Mouse (Mus musculus) spleen, embryonic (tissue): ENCODE data around the gene Rpn2.

Experiments
- CTCF ChIA-PET: fragments of 350-600 bp; sonication (Branson Sonifier 250); formaldehyde crosslinking; loops from one replicate; lab custom pipeline; 2022; lab: Charles Lee

Rpn2 gene

DNA sequence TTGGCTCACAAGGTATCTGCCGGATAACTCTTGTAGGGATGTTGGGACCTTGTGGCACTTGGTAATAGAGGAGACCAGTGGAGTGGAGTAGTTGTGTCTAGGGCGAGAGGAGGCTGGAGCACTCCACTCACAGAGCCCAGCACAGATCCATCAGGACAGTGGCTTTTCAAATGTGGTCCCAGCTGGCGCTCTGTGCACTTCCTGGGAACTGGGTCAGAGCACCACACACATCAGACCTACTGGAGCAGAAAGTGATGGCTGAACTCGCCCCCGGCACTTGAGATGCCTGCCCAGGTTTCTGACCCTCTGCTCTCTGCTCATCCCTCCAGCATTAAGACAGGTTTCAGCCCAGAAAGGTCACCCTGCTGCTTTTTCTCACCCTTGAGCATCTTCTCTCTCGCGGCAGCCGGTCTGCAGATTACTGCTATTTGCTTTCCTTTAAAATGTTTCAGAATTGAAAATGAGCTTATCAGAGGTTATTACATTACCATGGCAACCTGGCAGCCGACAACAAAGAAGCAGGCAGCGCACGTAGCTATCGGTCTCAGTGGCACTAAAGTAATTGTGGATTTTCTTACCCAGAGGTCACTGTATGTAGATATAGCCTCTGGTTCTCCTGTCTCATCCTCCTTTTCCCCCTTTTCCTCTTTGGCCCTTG, 70.4 kb downstream of the Rpn2 start:
- CTCF ChIA-PET = no interaction called here

DNA sequence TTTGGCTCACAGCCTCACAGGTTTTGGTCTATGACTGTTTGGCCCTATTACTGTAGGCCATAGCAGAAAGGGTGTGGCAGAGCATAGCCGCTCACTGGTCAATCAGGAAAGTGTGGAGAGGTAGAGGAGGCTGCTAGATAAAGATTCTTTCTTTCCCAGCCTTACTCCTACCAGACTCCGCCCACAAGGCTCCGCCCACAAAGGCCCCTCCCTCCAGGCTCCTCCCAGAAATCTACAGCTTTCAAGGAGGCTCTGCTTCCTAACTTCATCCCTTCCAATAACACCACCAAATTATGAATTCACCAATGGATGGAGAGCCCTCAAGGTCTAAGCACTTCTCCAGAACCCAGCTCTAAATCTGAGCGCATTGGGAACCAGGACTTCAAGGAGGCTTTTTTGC, 74.4 kb downstream of the Rpn2 start:
- CTCF ChIA-PET = no interaction called here

GRCm38 (mm10) chr2:157354106-157354505, 75.3 kb downstream of the Rpn2 start:
- CTCF ChIA-PET = no interaction called here

- CTCF ChIA-PET = no interaction called here
Observed at GRCm38 (mm10) chr2:157360028-157360427, 81.2 kb downstream of the Rpn2 start.

DNA sequence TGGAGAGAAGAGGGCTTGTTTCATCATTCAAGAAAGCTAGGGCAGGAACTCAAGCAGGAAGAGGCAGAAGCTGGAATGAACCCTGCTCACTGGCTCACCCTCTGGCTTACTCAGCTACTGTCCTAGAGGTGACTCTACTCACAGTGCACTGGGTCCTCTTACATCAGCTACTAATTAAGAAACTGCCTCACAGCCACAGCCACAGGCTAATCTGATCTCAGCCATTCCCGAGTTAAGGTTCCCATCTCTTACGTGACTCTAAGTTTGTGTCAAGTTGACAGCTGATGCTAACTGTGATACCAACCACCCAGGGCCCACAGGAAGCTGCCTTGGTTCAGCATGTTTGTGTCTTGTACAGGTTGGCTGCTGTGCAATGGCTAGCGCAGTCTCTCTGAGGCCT, 84.2 kb downstream of the Rpn2 start:
- CTCF ChIA-PET = no interaction called here

DNA sequence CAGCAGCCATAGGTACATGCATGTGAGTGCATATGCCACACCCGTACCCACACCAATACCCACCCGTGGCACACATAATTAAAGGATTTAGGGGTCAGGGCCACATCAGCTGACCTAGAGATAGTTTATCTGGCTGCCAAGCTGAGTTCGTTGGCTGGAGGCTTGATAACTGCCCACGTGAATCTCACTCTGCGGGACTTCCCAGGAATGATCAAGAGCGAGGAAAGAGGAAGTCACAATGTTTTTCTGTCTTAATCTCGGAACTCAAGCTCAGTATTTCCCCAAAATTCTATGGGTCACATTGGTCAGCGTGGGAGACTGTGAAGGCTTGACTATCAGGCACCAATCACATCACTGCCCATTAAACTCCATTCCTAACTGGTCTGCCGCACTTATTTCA, 87.9 kb downstream of the Rpn2 start:
- CTCF ChIA-PET = no interaction called here

- CTCF ChIA-PET = no interaction called here
Observed at GRCm38 (mm10) chr2:157367184-157367893, 88.5 kb downstream of the Rpn2 start, which contains the start of gene Manbal. TSS of gene Manbal (plus strand) at chr2:157367594.

DNA sequence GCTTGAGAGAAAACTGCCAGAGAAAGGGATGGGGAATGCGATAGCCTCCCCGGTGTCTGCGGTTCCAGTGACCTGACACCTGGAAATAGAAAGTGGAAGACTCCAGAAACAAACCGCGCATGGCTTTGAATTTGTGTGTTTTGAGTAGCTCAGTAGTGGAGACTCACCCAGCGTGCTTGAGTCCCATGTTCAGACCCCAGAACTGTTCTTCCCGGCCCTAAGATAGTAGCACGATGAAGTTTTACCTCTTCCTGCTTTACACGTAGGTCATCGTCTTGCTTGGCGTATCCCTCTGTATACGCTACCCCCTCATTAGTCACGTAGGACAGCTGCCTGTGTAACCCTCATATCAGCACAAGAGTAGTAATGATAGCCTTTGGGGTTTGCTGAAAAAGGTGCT, 89.2 kb downstream of the Rpn2 start:
- CTCF ChIA-PET = interaction anchor here (0.7 kb wide), 1 partner anchor 282 kb away, joined by 4 read pairs; no protein-coding TSS in a partner anchor

- CTCF ChIA-PET = no interaction called here
Observed at GRCm38 (mm10) chr2:157371696-157372095, 92.9 kb downstream of the Rpn2 start.

DNA sequence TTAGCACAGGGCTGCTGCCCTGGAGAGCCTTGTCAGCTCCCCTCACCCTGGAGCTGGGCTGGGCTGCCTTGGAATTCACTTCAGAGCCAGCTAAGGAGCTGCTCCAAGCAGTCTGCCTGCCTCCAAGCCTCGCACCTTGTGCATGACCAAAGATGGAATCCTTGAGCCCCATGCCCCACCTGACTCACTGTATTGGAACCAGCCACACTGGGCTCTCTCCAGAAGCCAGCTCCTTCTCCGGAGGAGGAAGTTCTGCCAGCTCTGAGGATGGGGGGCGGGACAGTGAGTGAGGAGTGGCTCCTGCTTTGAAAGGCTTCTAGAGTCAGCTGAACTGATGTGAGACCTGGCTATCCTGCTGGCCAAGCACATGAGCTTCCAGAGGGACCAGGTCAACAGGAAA, 94.9 kb downstream of the Rpn2 start:
- CTCF ChIA-PET = no interaction called here

DNA sequence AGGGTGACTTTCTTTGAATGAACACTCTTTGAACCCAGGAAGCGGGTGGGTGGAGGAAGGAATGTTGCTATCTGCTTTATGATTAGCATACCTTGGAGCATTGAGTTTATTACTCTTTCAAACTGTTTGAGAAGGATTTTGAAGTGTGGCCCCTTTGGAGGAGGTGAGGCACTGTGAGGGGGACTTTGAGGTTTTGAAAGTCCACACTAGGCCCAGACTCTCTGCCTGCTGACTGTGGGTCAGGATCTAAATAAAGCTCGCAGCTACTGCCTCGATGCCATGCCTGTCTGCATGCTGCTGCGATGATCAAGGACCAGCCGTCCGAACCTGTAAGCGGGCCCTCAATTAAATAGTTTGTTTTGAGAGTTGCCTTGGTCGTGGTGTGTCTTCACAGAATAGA, 96.2 kb downstream of the Rpn2 start:
- CTCF ChIA-PET = interaction anchor here (0.7 kb wide), 1 partner anchor 86 kb away, joined by 6 read pairs; no protein-coding TSS in a partner anchor
